Mouse (Mus musculus) spleen, adult 2 months (tissue): ENCODE data around the gene Gnai3. TPM values are rescaled to one million over a fixed set of nuclear protein-coding genes. Genes with fewer than 3 reads are reported as not detected.

Source experiments
- DNase-seq, 2 experiments: peaks; one replicate each; pipeline versions ENCODE4 v3.0.0 to v3.0.0-alpha.2; 2012 to 2021; ENCODE audit warnings: low spot score in 2 of 2, low read depth in 1 of 2
- H3K27ac ChIP-seq: fragments of 200-500 bp; 2 replicates; pipeline ENCODE4 v1.5.1; 2012; ENCODE audit warnings: low read length, inconsistent platforms; ENCODE audit not compliant: insufficient read depth
- H3K27me3 ChIP-seq: fragments of 200-500 bp; 2 replicates; pipeline ENCODE4 v1.6.1; 2012; ENCODE audit warnings: mild to moderate bottlenecking, moderate library complexity, low read length, inconsistent platforms; ENCODE audit not compliant: control insufficient read depth, insufficient read depth
- H3K36me3 ChIP-seq: fragments of 200-500 bp; 2 replicates; pipeline ENCODE4 v1.6.1; 2012; ENCODE audit warnings: mild to moderate bottlenecking, low read length, inconsistent platforms; ENCODE audit not compliant: control insufficient read depth, insufficient read depth
- H3K4me1 ChIP-seq: fragments of 200-500 bp; 2 replicates; pipeline ENCODE4 v1.6.1; 2011; ENCODE audit warnings: inconsistent platforms; ENCODE audit not compliant: control insufficient read depth, insufficient read depth, insufficient read length
- H3K4me3 ChIP-seq: fragments of 200-500 bp; 2 replicates; pipeline ENCODE4 v1.5.1; 2011; ENCODE audit warnings: mild to moderate bottlenecking, inconsistent platforms; ENCODE audit not compliant: insufficient read depth, insufficient read length; ENCODE audit errors: extremely low read depth
- CTCF ChIP-seq: fragments of 200-500 bp; IDR thresholded peaks from 2 replicates; pipeline ENCODE4 v1.5.1; 2011; ENCODE audit warnings: mild to moderate bottlenecking, inconsistent platforms; ENCODE audit not compliant: insufficient read depth, insufficient read length, insufficient replicate concordance; ENCODE audit errors: extremely low read depth
- POLR2A ChIP-seq: fragments of 200-500 bp; IDR thresholded peaks from 2 replicates; pipeline ENCODE4 v1.6.1; 2011; ENCODE audit warnings: low read depth, low read length, inconsistent platforms
- WGBS: fragments of 180-500 bp; shearing (Covaris S2); methylation state at CpG from one replicate; pipeline ENCODE4 v1.1.7; 2018; 5-methylcytosine and 5-hydroxymethylcytosine counted together
- polyA plus RNA-seq: library from polyadenylated mRNA; depleted of rRNA; stranded (reverse); fragments of >200 nt; gene quantifications from 2 replicates; pipeline ENCODE4 v1.2.3, GENCODE M21; 2012

Gene Gnai3
- polyA plus RNA-seq, 1 experiment: 11.3 TPM

DNA sequence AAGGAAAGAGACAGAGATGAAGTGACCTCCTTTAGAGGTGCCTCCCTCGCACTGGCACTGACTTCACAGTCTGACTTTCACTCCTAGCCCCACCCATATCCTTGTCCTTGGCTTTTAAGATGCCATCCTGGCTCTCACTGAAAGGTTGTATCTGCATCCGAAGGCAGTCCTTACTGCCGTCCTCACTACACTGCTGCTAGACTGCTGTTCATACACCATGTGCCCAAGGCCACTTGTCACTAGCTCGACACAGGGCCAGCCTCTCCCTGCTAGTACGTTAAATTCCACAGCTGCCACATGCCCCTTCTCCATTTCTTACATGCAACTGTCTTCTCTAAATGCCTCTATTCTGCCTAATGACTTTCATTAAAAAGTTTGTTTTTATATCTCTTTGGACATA, 34.6 kb downstream of the Gnai3 start:
- Histone ChIP-seq H3K4me1 (no peaks in the 10 kb centered on the region), H3K27me3 (no peaks in the 10 kb centered on the region), H3K4me3 (no peak overlapping the region), H3K27ac (no peak overlapping the region), H3K36me3 (peaks cover 32% of the 10 kb centered on the region)
- no peak for DNase-seq
- WGBS: 92% methylated on average over 5 of the region's 5 CpGs
- no peak for TF ChIP-seq CTCF

DNA sequence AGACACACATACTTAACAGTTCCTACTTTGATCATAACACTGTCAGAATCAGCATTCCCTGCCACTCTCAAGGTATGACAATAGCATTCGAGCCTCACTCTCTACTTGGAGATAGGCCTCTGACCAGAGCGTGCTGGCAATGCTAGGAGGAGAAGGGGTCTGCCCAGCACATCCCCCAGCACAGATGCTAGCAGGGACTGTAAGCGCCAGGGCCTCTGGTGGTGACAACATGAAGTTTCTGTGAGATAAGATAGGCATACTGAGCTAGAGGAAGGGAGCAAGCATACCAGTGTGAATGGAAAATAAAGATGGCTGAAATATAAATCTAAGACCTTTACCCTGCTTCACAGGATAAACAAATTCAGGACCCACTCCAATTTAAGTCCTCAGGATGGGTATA, 40.7 kb downstream of the Gnai3 start:
- 88% methylated on average over 3 of the region's 3 CpGs for WGBS
- no peak for TF ChIP-seq CTCF
- no peak for TF ChIP-seq POLR2A
- no peak for DNase-seq
- Histone ChIP-seq H3K27me3 (no peaks in the 10 kb centered on the region), H3K4me3 (no peak overlapping the region), H3K27ac (no peak overlapping the region), H3K4me1 (no peaks in the 10 kb centered on the region), H3K36me3 (peaks cover 16% of the 10 kb centered on the region)

DNA sequence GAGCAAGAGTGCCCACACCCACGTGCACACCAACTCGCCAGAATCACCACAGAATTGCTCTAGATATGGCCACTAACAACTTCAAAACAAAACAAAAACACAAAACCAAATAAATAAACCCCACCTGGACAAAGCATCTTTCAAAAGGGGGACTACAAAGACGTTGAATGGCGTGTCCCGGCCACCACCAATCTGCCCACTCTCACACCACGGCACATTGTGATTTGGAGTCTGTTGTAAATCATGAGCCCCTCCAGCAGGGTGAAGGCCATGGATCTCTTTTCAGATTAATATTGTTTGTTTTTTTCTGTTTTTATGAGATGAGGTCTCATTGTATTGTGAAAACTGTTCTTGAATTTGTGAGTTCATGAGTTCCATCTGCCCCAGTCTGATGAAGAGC, 43.9 kb downstream of the Gnai3 start:
- WGBS: 87% methylated on average over 6 of the region's 6 CpGs
- Histone ChIP-seq H3K27me3 (no peaks in the 10 kb centered on the region), H3K36me3 (peaks cover 1% of the 10 kb centered on the region; the same call in 1 of the 2 replicates), H3K4me1 (0 out of 2 replicates have a peak, but pooled peaks cover 1% of the 10 kb centered on the region), H3K27ac (no peak overlapping the region), H3K4me3 (no peak overlapping the region)
- TF ChIP-seq CTCF (no peak), POLR2A (no peak)
- no peak for DNase-seq

DNA sequence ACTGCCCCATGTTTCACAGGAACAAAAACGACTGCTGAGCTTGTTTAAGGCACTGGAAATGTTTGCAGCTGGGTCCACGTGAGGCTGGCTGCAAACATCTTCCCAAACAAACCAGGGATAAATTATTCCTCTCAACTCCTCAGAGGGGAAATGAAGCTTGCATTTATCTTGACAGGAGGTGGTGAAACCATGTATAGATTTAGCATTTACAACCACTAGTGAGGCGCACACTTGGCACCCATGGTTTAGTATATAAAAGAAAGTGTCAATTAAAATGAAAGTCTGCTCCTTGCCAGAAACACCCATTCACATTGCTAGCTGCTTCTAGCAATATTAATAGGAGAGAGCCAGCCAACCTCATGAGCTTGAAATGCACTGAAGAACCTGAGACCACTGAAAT, 44.4 kb downstream of the Gnai3 start:
- 73% methylated on average over 3 of the region's 3 CpGs for WGBS
- H3K4me1 ChIP-seq: 0 out of 2 replicates have a peak, but pooled peaks cover 1% of the 10 kb centered on the region
- DNase-seq: no peak
- no peaks in the 10 kb centered on the region for H3K27me3 ChIP-seq
- no peak for TF ChIP-seq CTCF
- no peak for TF ChIP-seq POLR2A
- peaks cover under 1% of the 10 kb centered on the region; the same call in 1 of the 2 replicates for H3K36me3 ChIP-seq
- H3K4me3 ChIP-seq: no peak overlapping the region
- no peak overlapping the region for H3K27ac ChIP-seq

DNA sequence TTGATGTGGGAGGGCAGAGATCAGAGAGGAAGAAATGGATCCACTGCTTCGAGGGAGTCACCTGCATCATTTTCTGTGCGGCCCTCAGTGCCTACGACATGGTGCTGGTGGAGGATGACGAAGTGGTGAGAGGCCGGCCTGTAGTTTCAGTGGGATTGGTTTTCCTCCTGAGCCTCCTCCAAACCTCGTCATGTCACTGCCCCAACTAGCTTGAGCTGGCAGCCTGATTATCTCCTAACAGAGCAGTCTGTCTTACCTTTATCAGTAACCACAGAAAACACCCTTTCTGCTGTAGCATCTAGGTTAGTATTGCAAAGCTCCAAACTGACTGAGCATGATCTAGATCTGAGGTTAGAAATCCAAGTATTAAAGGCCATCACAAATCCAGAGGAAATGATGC, 47.6 kb downstream of the Gnai3 start:
- Histone ChIP-seq H3K27me3 (no peaks in the 10 kb centered on the region), H3K4me3 (no peak overlapping the region), H3K36me3 (no peaks in the 10 kb centered on the region), H3K27ac (no peak overlapping the region), H3K4me1 (0 out of 2 replicates have a peak, but pooled peaks cover 1% of the 10 kb centered on the region)
- no peak for TF ChIP-seq POLR2A
- TF ChIP-seq CTCF: no peak
- no peak for DNase-seq
- 81% methylated on average over 6 of the region's 6 CpGs for WGBS

DNA sequence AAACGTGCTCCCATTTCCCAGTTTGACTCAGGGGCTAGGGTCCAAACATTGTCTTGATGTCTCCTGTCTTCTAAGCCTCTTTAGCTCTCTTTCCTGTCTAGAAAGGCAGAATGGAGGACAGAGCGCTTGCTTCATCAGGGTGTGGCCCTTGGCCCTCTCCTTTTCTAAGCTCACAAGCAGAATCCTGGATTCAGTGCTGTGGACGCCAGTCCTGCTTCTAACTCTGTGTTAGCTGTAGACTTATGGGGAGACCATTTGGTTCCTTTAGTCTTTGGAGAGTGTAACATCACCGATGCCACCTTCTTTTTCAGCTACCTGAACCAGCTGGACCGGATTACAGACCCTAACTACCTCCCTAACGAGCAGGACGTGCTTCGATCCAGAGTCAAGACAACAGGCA, 48.3 kb downstream of the Gnai3 start:
- TF ChIP-seq POLR2A: no peak
- TF ChIP-seq CTCF: no peak
- no peaks in the 10 kb centered on the region for H3K27me3 ChIP-seq
- no peak for DNase-seq
- no peak overlapping the region for H3K27ac ChIP-seq
- 92% methylated on average over 8 of the region's 8 CpGs for WGBS
- 0 out of 2 replicates have a peak, but pooled peaks cover 1% of the 10 kb centered on the region for H3K4me1 ChIP-seq
- H3K36me3 ChIP-seq: no peaks in the 10 kb centered on the region
- H3K4me3 ChIP-seq: no peak overlapping the region

DNA sequence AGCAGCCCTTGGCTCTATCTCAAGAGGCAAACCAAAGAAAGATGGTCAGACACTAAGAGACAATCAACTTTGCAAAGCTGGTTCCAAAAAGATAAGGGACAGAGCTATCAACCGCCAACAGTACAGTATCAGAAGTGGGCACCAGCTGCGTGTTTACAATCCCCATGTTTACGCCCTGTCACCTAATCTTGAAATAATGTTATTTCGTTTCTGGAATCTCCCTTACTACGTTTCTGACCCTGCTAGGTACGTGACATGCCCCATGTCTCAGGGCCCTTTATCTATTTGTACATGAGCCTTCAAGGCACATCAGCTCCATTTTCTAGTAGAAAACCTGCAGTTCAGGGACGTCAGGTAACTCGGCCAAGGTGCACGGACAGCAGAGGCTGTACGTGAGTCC, 49.2 kb downstream of the Gnai3 start:
- 0 out of 2 replicates have a peak, but pooled peaks cover 1% of the 10 kb centered on the region for H3K27me3 ChIP-seq
- no peak overlapping the region for H3K27ac ChIP-seq
- no peaks in the 10 kb centered on the region for H3K36me3 ChIP-seq
- no peak for DNase-seq
- H3K4me3 ChIP-seq: no peak overlapping the region
- 79% methylated on average over 10 of the region's 10 CpGs for WGBS
- 0 out of 2 replicates have a peak, but pooled peaks cover 1% of the 10 kb centered on the region for H3K4me1 ChIP-seq
- TF ChIP-seq POLR2A (no peak), CTCF (no peak)
